Mouse (Mus musculus) kidney, adult 9 months (tissue): ENCODE measurements at regions not wholly inside any gene's neighbourhood (a gene's known extent, or its start where the extent isn't known, plus 50 kb on each side); places are given as distances from the start of the nearest gene placed in this dataset.

Source experiments
- DNase-seq: peaks from one replicate; pipeline ENCODE4 v3.0.0; 2022

DNA sequence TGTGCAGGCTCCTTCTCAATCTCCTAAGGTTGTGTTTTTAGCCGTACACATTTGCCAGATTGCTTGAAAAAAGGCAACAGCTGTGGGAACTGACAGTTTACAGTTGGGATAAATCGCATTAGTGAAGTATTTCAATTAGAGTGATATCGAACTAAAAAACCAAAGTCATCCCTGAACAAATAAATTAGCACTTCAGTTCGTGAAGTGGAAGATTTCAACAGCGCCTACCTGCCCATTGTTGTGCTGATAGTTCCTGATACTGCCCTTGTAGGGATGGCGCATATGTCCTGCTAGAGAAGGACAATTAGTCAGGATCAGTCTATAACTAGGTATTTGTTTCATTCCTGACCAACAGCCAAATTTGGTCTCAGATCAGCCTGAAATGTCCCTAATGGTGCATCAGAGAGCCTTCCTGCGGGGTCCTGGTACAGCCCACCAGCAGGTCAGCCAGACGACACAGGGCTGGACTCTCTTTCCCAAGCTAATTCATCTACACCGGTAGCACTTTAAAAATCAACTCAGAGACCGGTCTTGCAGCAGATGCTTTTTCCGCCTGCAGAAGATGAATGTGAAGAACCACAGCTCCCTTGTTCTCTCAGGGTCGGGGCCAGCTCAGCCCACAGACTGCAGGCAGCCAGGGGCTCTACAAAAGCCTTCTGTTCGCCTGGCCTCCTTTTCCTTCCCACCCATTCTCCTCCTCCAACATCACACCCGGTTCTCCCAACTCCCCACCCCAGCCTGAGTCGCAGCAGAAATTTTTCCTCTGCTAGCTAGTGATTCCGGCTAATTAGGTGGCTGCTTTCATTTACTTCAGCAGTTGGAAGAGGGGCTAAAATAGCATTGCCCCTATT is 146.1 kb downstream of the Psat1 start:
- no peak for DNase-seq

DNA sequence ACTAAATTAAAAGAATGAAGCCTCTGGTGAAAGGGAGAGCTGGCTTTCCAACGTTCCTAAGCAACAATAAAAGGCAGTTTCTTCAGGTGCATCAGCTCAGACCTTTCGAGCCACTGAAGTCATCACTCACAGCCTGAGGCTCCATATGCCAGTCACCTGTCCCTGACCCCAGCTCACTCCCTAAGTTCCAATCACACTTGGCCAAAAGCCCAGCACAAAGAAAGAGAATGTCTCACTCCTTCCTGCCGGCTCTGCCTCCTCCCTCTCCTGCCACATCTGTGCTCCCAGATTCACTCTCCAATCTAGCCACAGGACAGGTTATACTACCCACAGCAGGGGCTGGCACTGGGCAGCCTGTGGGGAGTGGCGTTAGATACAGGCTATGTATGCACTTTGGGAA is 150.7 kb downstream of the Psat1 start:
- DNase-seq, result no peak

GRCm38 (mm10) chr19:15791942-15792341 is 155.2 kb downstream of the Psat1 start:
- DNase-seq, result no peak

GRCm38 (mm10) chr19:15791264-15791913 is 155.7 kb downstream of the Psat1 start:
- DNase-seq, result no peak

DNA sequence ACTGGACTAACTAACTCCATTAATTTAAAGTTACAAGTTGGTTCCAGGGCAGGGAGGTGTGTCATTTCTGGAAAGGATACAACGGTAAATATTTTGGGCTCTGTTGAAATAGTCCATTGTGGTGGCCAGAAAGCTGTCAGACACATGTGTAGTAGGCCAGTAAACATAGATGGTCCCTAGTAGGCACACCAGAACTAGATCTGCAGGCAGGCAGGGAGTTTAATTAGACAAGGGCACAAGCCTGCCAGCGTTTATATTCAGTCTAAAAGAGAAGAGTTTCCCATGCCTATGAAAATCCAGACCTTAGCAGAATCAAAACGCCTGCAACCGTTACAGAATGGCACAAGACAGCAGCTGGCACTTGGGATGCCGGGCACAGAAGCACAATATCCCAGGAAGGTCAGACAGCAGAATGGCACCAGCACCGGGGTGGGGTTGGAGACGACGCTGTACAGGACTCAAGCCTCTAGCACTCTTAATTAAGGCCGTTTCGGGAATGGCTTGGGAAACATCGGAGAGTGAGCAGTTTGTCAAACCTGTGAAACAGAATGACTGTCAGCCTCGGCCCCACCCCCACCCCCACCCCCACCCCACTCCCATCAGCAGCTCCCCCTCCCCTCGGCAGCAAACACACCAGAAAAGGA is 156.4 kb downstream of the Psat1 start:
- DNase-seq, result no peak

GRCm38 (mm10) chr19:15789741-15790140 is 157.4 kb downstream of the Psat1 start:
- no peak for DNase-seq

DNA sequence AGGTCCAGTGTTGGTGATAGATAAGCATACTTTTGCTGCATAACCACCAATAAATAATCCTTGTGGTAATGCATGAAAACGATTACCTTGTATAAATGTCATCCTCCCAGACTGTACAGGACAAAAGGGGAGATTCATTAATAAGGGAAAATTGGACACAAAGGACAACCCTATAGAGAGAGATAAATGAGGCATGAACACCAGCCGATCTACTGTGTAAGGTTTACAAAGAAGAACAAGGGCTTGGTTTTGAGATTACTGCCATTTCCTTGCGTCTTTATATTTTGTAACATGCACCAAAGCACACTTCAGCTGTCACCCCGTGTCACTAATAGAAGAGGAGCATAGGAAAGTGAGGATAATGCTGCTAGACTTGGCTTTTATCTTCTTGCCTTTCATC is 162.5 kb downstream of the Psat1 start:
- DNase-seq, result no peak

DNA sequence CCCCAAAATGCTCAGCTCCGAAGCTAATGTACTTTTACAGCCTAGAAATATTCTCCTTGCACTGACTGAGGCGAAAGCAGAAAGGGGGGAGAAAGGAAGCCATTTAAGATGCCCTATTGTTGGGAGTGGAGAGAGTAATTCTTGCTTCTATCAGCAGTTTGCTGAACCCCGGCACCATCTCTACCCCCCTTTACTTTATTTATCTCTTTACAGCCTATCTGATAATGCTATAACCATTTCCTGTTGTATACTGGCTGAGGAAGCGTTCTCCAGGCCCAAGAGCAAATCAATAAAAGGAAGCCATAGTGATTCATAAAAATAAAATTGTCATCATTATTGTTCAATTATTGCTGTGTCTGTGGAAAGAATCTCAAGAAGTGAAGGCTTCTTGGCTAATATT is 177.5 kb downstream of the Psat1 start:
- DNase-seq, result no peak

DNA sequence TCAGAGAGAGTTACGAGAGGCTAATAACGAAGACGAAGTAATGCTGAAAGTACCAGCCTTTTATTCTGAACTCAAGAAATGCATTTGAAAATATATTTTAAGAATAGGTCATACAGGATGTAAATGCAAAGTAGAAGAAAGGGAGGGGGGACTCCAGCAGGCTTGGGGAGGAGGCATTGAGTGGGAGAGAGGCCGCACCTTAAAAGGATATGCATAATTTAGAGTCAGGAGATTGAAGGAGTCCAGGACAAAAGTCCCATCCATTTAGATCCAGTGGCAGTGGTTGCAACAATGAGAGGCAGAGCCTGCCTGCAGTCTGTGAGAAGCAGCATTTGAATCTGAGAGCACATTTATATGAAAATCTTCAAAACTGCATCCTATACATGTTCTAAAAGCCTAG is 186.1 kb downstream of the Psat1 start:
- DNase-seq, result no peak

DNA sequence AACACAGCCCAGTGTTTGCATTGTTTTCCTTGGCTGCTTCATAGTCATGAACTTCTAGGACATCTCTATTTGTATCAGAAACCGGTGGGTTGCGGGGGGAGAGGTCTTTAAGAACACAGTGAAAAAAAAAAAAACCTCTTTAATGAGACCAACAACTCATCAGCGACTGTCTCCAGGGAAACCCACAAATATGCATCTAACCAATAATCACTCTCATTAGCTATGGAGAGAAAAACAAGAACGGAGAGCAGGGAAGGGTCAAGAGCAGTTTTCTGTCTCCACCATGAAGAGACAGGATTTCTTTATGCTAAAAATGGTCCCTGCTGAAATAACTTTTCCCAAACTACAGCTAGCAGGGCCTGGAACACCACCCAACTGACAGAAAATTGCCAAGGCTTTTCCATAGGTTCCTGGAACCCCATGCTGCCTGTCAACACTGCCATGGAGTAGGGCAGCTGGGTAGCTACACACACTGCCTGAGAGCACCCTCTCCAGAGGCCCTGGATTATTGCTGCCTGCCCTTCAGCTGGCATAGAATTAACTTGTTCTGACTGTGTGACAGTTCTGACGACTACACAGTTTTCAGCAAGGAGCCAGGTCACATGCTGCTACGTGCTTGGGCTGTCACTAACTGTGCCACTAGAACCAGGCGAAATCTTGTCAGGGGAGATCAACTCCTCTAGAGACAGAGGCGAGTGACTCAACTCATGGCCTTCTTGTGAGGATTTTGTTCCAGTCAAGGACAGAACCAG is 201.9 kb downstream of the Psat1 start:
- no peak for DNase-seq

DNA sequence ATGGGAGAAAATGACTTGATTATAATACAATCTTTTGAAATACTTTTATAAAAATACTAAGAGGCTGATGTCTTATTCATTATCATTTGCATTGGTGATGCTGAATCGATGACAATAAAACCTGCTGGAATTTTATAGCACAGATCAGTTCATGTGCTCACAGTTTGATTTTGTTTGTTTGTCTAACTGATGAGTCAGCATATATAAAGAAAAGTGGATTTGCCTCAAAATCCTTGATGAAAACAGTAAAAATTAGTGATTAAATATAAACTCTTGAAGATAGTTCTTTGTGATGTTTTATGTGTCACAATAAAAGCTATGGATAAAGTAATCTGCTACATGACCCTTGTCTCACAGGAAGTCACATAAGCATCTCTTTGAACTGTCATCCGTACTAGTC is 210.9 kb downstream of the Psat1 start:
- DNase-seq, result no peak

- DNase-seq, result no peak
Observed at GRCm38 (mm10) chr19:15726785-15727406, 220.2 kb downstream of the Psat1 start.

GRCm38 (mm10) chr19:15692379-15693023 is 254.6 kb downstream of the Psat1 start:
- DNase-seq, result no peak

GRCm38 (mm10) chr19:15669996-15670395 is 277.1 kb downstream of the Psat1 start:
- peak; percentile 47 for DNase-seq

GRCm38 (mm10) chr19:15669541-15669940 is 277.6 kb downstream of the Psat1 start:
- DNase-seq, result no peak

DNA sequence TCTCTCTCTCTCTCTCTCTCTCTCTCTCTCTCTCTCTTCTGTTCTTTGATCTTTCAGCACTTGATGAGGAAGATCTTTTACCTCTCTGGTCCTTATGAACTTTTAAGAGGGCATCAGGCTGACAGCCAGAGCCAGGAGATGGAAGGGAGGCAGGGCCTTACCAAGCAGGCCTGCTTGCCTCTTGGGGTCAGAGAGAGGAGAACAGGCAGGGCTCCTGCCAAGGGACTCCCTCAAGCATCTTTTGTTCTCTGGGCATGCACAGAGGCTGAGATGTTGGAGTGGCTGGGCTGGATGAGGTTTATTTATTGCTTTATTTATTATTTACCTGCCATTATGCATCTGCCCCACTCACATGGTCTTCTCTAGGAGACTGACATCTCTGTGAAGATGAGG is 278.5 kb downstream of the Psat1 start:
- peak; percentile 15 for DNase-seq

DNA sequence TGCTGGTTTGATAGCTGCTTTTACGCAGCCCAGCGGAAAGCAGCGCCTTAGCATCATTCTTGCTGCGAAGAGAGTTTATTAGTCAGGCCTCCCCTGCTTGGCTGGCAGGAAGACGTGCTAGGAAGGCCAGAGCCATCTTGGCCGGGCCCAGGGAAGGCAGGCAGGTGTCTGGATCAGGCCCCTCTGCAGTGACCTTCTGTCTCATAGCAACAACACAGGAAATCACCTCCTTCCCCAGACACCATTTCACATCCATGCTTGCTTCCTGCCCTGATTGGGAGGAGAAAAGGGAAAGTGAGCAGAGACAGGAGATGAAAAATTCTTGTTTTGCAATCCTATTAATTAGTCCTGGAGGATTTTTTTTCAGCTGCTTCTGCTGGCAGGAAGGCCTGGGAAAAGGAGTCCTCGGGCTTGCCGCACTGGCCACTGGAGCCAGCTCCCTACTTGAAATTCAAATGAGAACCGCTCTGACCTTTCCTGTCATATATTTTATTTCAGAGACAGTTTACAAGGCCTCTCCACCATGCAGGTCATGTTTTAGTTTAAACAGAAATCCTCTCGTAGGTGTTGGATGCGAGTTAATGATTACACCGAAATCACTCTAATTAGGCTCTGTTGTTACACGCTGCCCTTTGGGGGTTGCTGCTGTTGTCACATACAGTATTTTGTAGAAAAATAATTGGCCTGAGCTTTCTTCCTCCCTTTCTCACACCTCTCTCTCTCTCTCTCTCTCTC is 279.1 kb downstream of the Psat1 start:
- peak; percentile 67 for DNase-seq

- DNase-seq, result no peak
Observed at GRCm38 (mm10) chr19:15663659-15664255, 283.4 kb downstream of the Psat1 start.

- DNase-seq, result no peak
Observed at GRCm38 (mm10) chr19:15658611-15659010, 288.5 kb downstream of the Psat1 start.

DNA sequence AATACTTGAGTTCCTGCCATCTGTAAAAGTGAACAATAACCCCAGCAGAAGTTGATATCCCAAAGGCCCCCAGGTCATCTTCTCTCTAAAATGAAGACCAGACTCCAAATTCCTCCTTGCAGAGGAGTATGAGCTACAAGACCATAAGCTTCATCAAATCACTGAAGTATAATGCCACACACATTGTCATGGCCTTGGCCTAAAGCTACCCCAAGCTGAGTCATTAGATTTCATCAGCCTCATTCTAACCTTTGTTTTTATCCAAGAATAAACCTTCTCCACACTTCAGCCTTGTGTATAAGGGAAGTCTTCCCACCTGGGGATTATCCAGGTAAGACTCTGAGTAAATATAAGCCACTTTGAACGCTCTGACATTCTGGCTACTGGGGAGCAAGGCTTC is 289.3 kb downstream of the Psat1 start:
- DNase-seq, result no peak

DNA sequence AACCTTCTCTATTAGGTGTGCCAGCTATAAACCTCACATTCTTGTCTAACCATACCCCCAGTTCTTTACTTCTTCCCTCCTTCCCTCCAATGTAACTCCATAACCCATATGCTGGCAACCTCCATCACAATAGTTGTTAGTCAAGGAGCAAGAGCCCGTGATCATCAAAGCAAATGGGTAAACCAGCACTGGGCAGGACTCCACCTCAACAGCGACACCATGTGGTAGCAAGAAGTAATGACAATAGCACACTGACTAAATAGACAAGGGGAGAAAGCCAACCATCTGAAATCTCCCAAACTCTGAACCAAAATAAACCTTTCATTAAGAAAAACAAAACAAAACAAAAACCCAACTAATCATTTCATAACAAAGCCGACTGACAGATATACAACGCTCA is 297.8 kb downstream of the Psat1 start:
- peak; percentile 14 for DNase-seq
